1 mouse cellular context compared by ENCODE assay signal in genomic region chr17:25723919-25724318, GRCm38 (mm10).
TF ChIP-seq lines count a peak whose summit lies in the region.

No protein-coding gene starts in this region.

TF ChIP-seq in ES-E14, 5 proteins besides CTCF, POLR2A, EP300 and RAD21:
- TF ChIP-seq CHD2 (IDR thresholded peaks at IDR 0.05; ENCODE audit: low read depth, low read length) (no peak), HCFC1 (IDR thresholded peaks at IDR 0.05; ENCODE audit: borderline replicate concordance, insufficient read depth, low read length) (no peak), MAFK (IDR thresholded peaks at IDR 0.05; ENCODE audit: insufficient read depth, low read depth, low read length) (no peak), ZC3H11A (IDR thresholded peaks at IDR 0.05; ENCODE audit: borderline replicate concordance, low read depth, low read length) (no peak), ZNF384 (IDR thresholded peaks at IDR 0.05; ENCODE audit: low read depth, low read length) (no peak)
